Mouse (Mus musculus) forebrain, embryonic 12.5 days (tissue): ENCODE measurements around the gene Vgf. TPM values are rescaled to one million over a fixed set of nuclear protein-coding genes. Genes with fewer than 3 reads are reported as not detected.

Experiments used
- ATAC-seq: fragments of 200-750 bp; cut with Nextera tagmentation; 2 replicates; pipeline ENCODE4 v1.8.0; 2017; ENCODE audit warnings: moderate TSS enrichment; ENCODE audit not compliant: low FRiP score
- H3K27ac ChIP-seq: fragments of 300-500 bp; sonication (generic); 2 replicates; pipeline ENCODE4 v1.5.1; 2016; ENCODE audit warnings: mild to moderate bottlenecking
- H3K27me3 ChIP-seq: fragments of 300-500 bp; sonication (generic); 2 replicates; pipeline ENCODE4 v1.6.1; 2016; ENCODE audit warnings: mild to moderate bottlenecking
- H3K36me3 ChIP-seq: fragments of 300-500 bp; sonication (generic); replicated peaks from 2 replicates; pipeline ENCODE4 v1.6.1; 2016; ENCODE audit warnings: mild to moderate bottlenecking
- H3K4me1 ChIP-seq: fragments of 300-500 bp; sonication (generic); 2 replicates; pipeline ENCODE4 v1.6.1; 2016
- H3K4me2 ChIP-seq: fragments of 300-500 bp; sonication (generic); 2 replicates; pipeline ENCODE4 v1.6.1; 2016; ENCODE audit warnings: mild to moderate bottlenecking, moderate library complexity
- H3K4me3 ChIP-seq: fragments of 300-500 bp; sonication (generic); replicated peaks from 2 replicates; pipeline ENCODE4 v1.5.1; 2016; ENCODE audit warnings: mild to moderate bottlenecking
- H3K9ac ChIP-seq: fragments of 300-500 bp; sonication (generic); 2 replicates; pipeline ENCODE4 v1.6.1; 2016; ENCODE audit warnings: mild to moderate bottlenecking
- H3K9me3 ChIP-seq: fragments of 300-500 bp; sonication (generic); 2 replicates; pipeline ENCODE4 v1.6.1; 2016
- WGBS: fragments of 180-500 bp; shearing (Covaris S2); methylation state at CpG from one replicate; pipeline ENCODE4 v1.1.7; 2016; 5-methylcytosine and 5-hydroxymethylcytosine counted together
- polyA plus RNA-seq: library from polyadenylated mRNA; unstranded; fragments of >200 nt; fragmentation: Nextera tagmentation; extraction: Ambion mirVana; gene quantifications from 2 replicates; pipeline ENCODE4 v1.2.1, GENCODE M21; 2016

The Vgf gene
- polyA plus RNA-seq, 1 experiment from 2014 or later: 0.92 TPM

DNA sequence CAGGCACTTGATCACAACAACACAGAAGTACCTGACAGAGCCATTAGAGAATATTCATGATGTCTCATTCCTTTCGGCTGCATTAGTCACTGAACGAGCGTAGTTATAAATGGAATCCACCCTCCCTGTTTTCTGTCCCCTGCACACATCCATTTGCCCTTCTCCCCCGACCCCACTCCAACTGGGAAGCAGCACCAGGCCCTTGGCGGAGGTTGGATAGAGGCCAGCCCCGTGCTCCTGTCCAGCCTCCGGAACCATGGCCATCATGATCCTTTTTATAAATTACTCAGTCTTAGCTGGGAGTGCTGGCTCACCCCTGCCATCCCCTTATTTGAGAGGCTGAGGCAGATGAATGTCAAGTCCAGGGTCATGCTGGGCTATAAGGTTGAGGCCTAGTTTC is 28.1 kb downstream of the Vgf start:
- Histone ChIP-seq H3K4me3 (no peak overlapping the region), H3K9ac (no peak overlapping the region), H3K36me3 (no peaks in the 10 kb centered on the region), H3K9me3 (no peaks in the 10 kb centered on the region), H3K27ac (no peak overlapping the region), H3K27me3 (no peaks in the 10 kb centered on the region), H3K4me2 (no peak overlapping the region), H3K4me1 (no peaks in the 10 kb centered on the region)
- no peak for ATAC-seq
- 91% methylated on average over 7 of the region's 7 CpGs for WGBS

DNA sequence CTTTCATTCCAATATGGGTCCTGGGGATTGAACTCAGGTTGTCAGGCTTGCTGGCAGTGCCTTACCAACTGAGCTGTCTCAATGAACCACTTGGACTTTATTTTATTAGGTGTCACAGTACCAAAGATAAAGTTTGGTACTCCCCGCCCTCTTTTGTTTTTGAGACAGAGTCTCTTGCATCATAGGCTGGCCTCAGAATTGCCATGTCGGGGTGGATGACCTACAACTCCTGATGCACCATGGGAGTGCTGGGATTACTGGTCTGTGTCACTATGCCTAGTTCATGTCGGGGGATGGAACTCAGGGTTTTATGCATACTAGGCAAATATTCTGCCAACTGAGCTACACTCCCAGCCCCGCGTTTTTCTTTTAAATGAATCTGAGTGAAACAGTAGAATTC is 28.7 kb downstream of the Vgf start:
- WGBS: 91% methylated on average over 5 of the region's 5 CpGs

DNA sequence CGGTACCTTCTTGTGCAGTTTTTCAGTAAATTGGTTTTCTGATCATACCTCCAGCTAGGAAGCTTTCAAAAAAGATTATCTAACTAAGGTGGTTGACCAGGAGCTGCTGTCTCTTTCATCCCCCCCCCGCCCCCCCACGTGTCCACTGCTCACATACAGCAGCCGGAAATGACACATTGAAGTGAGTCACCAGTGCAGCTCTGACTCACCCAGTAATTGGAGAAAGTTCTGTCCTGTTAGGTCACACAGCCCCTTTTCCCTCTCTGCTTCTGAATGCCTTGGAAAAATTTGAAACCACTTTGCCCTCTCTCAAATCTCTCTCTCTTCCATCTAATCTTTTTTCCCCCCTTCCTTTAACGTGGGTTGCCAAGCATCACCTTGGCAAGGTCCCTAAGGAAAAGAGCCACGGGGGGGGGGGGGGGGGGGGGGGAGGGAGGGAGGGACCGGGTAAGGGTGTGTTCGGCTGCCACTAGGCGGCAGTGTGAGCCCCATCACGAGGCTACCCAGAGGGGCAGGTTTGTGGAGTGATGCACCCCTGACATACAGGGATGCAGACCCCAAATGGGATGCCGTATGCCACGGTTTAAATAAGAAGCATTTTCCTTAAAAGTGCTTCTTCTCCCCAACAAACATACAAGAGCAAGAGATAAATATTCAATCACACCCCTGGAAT is 35.8 kb downstream of the Vgf start:
- no peaks in the 10 kb centered on the region for H3K9me3 ChIP-seq
- ATAC-seq: no peak
- no peak overlapping the region for H3K4me3 ChIP-seq
- no peaks in the 10 kb centered on the region for H3K27me3 ChIP-seq
- H3K27ac ChIP-seq: no peak overlapping the region
- H3K4me2 ChIP-seq: no peak overlapping the region
- WGBS: 24% methylated on average over 11 of the region's 12 CpGs
- no peak overlapping the region for H3K9ac ChIP-seq
- no peaks in the 10 kb centered on the region for H3K4me1 ChIP-seq
- H3K36me3 ChIP-seq: no peaks in the 10 kb centered on the region

More for the DNA sequence above, 28.7 kb downstream of the Vgf start:
- no peak overlapping the region for H3K4me2 ChIP-seq
- no peaks in the 10 kb centered on the region for H3K36me3 ChIP-seq
- H3K9ac ChIP-seq: no peak overlapping the region
- no peak overlapping the region for H3K4me3 ChIP-seq
- H3K9me3 ChIP-seq: no peaks in the 10 kb centered on the region
- no peak overlapping the region for H3K27ac ChIP-seq
- no peaks in the 10 kb centered on the region for H3K27me3 ChIP-seq
- no peak for ATAC-seq
- H3K4me1 ChIP-seq: no peaks in the 10 kb centered on the region

DNA sequence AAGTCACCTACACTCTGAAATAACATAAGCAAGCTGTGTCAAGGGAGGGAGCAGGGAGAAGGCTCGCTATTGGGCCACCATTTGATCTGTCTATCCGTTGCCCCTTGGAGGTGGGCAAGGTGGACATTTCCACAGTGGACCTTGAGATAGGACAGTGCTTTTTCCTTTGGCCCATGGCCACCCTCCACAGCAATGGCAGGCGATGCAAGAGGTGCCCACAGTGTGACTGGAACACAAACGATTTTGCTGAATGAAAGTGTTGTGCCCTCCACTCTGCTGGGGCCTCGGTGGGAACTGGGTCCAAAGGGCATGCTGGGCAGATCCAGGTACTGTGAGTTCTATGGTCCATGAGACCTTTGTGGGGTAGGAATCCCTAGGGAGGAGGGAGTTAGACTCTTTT is 36.4 kb downstream of the Vgf start:
- no peak overlapping the region for H3K9ac ChIP-seq
- H3K27me3 ChIP-seq: no peaks in the 10 kb centered on the region
- H3K4me1 ChIP-seq: no peaks in the 10 kb centered on the region
- no peak for ATAC-seq
- H3K4me3 ChIP-seq: no peak overlapping the region
- no peaks in the 10 kb centered on the region for H3K36me3 ChIP-seq
- H3K9me3 ChIP-seq: no peaks in the 10 kb centered on the region
- H3K4me2 ChIP-seq: no peak overlapping the region
- WGBS: 89% methylated on average over 5 of the region's 5 CpGs
- H3K27ac ChIP-seq: no peak overlapping the region

DNA sequence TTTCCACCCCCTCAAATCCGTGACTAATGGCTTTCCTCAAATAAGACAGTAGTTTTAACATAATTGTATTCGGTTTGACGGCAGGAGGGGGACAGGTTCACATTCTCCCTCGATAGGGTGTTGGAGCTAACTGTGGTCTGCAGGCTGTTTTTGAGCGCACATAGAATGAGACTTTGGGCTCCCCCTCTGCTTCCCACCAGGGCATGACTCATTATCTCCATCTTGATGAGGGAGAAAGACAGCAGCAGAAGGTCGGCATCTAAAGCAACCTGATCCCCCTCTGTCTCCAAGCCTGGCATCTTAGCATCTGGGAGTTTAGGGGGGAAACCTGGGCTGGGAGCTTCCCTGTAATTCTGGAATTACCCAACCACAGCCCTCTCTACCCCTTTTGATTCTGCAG is 39.3 kb downstream of the Vgf start:
- 69% methylated on average over 6 of the region's 6 CpGs for WGBS
- H3K36me3 ChIP-seq: no peaks in the 10 kb centered on the region
- H3K27me3 ChIP-seq: no peaks in the 10 kb centered on the region
- H3K9me3 ChIP-seq: no peaks in the 10 kb centered on the region
- H3K4me1 ChIP-seq: no peaks in the 10 kb centered on the region
- no peak overlapping the region for H3K4me3 ChIP-seq
- no peak for ATAC-seq
- no peak overlapping the region for H3K9ac ChIP-seq
- no peak overlapping the region for H3K4me2 ChIP-seq
- H3K27ac ChIP-seq: no peak overlapping the region

DNA sequence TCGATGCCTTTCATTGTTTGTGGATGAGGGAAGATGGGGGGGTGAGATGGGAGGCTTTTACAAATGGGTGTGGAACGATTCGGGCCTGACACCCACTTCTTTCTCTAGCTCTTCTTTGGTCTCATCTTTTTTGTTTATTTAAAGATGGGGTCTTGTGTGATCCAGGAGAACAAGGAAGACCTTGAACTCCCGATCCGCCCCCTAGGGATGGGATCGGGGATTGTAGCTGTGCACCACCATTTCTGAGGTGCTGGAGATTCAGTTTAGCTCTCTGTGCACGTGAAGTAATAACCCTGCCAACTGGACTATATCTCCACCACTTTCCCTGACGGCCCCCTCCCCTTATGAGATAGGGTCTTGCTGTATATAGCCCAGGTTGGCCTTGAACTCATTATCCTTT is 39.7 kb downstream of the Vgf start:
- Histone ChIP-seq H3K27me3 (no peaks in the 10 kb centered on the region; the same call in 1 of the 2 replicates), H3K9ac (no peak overlapping the region), H3K4me2 (no peak overlapping the region), H3K27ac (no peak overlapping the region), H3K36me3 (no peaks in the 10 kb centered on the region), H3K4me1 (no peaks in the 10 kb centered on the region), H3K9me3 (no peaks in the 10 kb centered on the region), H3K4me3 (no peak overlapping the region)
- 76% methylated on average over 8 of the region's 8 CpGs for WGBS
- ATAC-seq: no peak

DNA sequence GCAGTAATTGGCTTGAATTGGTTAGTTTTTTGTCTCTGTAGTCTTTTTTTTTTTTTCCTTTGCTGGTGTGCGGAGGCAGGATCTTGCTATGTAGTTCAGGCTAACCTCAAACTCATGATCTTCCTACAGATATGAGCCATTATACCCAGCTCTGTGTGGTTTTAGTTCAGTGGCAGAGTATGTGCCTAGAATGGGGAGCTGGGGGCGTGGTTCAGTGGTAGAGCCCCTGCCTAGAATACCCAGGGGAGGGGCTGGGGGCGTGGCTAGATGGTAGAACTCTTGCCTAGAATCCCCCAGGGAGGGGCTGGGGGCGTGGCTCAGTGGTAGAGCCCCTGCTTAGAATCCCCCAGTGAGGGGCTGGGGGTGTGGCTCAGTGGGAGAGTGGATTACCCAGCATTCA is 42.5 kb downstream of the Vgf start:
- Histone ChIP-seq H3K4me1 (0 out of 2 replicates have a peak, but pooled peaks cover 3% of the 10 kb centered on the region), H3K9me3 (no peaks in the 10 kb centered on the region), H3K27me3 (peaks cover 7% of the 10 kb centered on the region; the same call in 1 of the 2 replicates), H3K36me3 (no peaks in the 10 kb centered on the region), H3K27ac (no peak overlapping the region), H3K9ac (no peak overlapping the region), H3K4me2 (no peak overlapping the region), H3K4me3 (no peak overlapping the region)
- no peak for ATAC-seq
- 73% methylated on average over 4 of the region's 4 CpGs for whole genome bisulfite sequencing

DNA sequence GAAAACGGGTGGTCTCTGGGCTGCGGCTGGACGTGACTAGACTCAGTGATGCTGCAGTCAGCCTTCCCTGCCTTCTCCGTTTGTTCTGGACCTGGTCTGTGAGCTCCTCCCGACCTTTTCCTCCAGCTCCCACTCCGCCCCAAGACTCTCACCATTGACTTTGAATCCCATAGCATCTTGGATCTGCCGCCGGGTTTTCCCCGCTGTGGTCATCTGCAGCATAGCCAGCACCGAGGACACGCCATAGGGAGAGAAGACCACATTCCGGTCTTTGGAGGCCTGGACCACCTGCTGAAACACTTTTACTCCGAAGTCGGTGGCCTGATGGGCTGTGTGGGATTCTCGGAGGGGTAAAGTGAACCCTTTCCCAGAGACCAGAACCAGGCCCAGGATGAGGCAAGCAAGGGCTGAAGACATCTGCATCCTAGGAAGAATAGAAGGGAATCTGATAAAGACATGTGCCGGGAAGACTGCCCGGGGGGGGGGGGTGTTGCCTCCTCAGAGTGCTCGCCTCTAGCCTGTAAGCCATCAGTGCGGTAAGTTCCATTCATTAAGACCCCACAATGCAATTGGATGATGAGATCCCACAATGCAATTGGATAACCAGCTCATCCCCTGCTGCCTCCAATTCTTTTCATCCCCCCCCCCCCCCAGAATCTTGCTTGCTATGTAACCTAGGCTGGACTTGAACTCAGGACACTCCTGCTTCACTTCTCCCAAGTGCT is 44.9 kb downstream of the Vgf start:
- H3K4me3 ChIP-seq: no peak overlapping the region
- no peak overlapping the region for H3K9ac ChIP-seq
- 85% methylated on average over 19 of the region's 19 CpGs for WGBS
- no peak overlapping the region for H3K27ac ChIP-seq
- H3K27me3 ChIP-seq: peaks cover 7% of the 10 kb centered on the region; the same call in 1 of the 2 replicates
- H3K4me1 ChIP-seq: peaks cover 6% of the 10 kb centered on the region
- H3K9me3 ChIP-seq: no peaks in the 10 kb centered on the region
- no peak overlapping the region for H3K4me2 ChIP-seq
- ATAC-seq: no peak
- no peaks in the 10 kb centered on the region for H3K36me3 ChIP-seq

DNA sequence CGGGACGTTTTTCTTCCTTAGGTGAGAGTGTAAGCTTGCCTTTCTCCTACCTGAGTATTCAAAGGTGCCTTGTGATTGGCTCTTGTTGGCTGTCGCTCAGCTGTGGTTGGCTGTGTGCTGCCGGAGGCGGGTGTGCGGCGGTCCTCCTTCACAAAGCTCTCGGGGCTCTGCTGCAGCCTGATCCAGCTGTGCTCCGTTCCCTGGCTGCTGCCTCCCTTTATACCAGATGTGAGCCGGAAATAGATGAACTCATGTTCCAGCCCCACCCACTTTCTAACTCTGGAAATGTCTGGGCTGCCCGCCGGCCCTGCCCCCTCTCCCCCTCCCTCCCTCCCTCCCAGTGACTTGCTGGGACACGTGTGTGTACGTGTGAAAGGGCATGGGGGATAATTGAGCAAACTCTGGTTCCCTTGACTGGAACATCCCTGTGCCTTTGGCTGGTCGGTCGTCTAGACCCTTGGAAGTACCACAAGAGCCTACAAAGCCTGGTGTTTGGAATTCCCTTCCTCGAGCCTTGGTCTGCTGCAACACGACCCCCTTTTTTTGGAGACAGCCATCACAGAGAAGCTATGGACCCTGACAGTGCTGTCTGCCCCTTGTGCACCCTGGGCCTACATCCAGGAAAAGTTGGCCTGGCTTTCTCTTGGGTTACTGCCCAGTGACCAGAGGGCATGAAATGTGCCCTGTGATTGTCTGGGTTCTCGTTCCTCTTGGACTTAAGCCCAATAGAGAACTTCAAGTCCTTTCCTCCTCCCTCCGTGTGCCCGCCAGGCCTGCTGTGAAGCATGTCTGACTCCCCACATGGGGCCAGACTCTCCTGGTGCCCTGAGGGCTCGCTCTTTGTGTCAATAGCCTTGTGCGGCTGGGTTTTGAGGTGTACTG is 46.1 kb downstream of the Vgf start, which contains the start of gene Serpine1:
Gene Serpine1, minus strand, starts transcription at position 190 of the 882 bp plus-strand sequence.
- no peaks in the 10 kb centered on the region for H3K36me3 ChIP-seq
- peaks cover 7% of the 10 kb centered on the region; the same call in 1 of the 2 replicates for H3K27me3 ChIP-seq
- no peaks in the 10 kb centered on the region for H3K9me3 ChIP-seq
- WGBS: 22% methylated on average over 23 of the region's 23 CpGs
- H3K9ac ChIP-seq: no peak within 1 kb of the TSS
- no peak within 1 kb of the TSS for H3K27ac ChIP-seq
- peak within 1 kb of the TSS; percentile 53 for H3K4me2 ChIP-seq
- peak; percentile 81 for ATAC-seq
- H3K4me3 ChIP-seq: peak within 1 kb of the TSS; percentile 31
- H3K4me1 ChIP-seq: peaks cover 6% of the 10 kb centered on the region

DNA sequence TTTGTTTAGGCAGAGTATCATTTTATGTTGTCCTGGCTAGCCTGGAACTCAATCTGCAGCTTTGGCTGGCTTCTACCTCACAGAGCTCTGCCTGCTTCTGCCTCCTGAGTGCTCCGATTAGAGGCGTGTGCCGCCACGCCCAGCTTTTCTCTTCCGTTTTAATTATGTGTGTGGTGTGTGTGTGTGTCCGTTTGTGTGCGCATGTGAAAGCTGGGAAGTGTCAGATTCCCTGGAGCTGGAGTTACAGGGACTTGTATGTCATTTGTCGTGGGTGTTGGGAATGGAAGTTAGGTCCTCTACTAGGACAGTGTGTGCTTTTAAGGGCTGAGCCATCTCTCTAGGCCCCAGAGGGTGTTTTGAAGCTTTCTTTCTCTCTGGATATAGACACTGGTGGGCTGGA is 46.9 kb downstream of the Vgf start:
- Histone ChIP-seq H3K27ac (no peak overlapping the region), H3K4me1 (peaks cover 6% of the 10 kb centered on the region), H3K36me3 (no peaks in the 10 kb centered on the region), H3K4me2 (no peak overlapping the region), H3K4me3 (no peak overlapping the region), H3K9ac (no peak overlapping the region), H3K9me3 (no peaks in the 10 kb centered on the region), H3K27me3 (peaks cover 7% of the 10 kb centered on the region; the same call in 1 of the 2 replicates)
- no peak for ATAC-seq
- WGBS: 91% methylated on average over 8 of the region's 8 CpGs

DNA sequence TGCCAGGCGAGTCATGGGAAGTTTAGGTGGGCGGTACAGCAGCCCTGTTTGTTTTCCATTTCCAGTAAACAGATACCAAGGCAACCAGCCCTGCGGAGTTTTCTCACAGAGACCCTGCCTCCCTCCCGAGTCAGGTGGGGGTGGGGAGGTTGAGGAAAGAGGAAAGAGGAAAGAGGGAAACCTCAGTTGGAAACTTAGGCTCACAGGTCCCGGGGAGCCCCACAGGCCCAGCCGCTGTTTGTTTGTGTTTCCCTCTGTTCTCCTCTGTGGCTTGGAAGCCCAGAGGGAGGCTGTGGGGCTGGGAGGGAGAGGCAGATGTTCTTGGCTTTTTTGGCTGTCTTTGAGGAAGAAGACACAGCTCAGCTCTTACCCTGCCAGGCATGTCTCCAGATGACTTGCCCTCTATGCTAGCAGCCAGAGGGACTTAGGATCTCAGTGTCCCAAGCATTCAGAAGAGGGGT is 48.0 kb downstream of the Vgf start:
- no peak overlapping the region for H3K27ac ChIP-seq

DNA sequence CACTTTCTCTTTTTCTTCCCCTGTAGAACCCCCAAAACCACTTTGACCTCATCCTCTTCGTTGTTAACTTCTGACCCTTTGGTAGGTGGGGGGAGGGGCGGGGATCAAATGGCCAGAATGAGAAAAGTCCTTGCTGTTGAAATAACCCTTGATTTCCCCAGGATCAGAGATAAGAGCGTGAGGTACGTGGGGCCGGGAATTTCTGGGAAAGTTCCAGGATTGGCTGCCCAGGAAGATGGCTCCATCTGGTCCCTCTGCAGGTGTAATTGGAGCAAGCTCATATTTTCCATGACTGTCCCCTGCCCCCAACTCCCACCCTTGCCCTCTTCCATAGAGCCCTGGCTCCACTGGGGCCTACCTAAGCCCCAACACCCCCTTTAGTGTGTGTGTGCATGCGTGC is 49.5 kb downstream of the Vgf start:
- ATAC-seq: no peak
- no peak overlapping the region for H3K4me2 ChIP-seq
- H3K9ac ChIP-seq: no peak overlapping the region
- H3K4me3 ChIP-seq: no peak overlapping the region
- no peak overlapping the region for H3K27ac ChIP-seq
- 84% methylated on average over 6 of the region's 6 CpGs for WGBS
- H3K9me3 ChIP-seq: no peaks in the 10 kb centered on the region
- no peaks in the 10 kb centered on the region for H3K36me3 ChIP-seq
- H3K27me3 ChIP-seq: peaks cover 7% of the 10 kb centered on the region; the same call in 1 of the 2 replicates
- peaks cover 6% of the 10 kb centered on the region for H3K4me1 ChIP-seq

More for the DNA sequence above, 48.0 kb downstream of the Vgf start:
- no peaks in the 10 kb centered on the region for H3K36me3 ChIP-seq
- ATAC-seq: no peak
- WGBS: 34% methylated on average over 6 of the region's 6 CpGs
- H3K4me1 ChIP-seq: peaks cover 6% of the 10 kb centered on the region
- H3K4me3 ChIP-seq: no peak overlapping the region
- peaks cover 7% of the 10 kb centered on the region; the same call in 1 of the 2 replicates for H3K27me3 ChIP-seq
- no peaks in the 10 kb centered on the region for H3K9me3 ChIP-seq
- no peak overlapping the region for H3K9ac ChIP-seq
- no peak overlapping the region for H3K4me2 ChIP-seq
